Mouse (Mus musculus): Measurements from ENCODE around the gene Gm10961.
"Not testable (repeated sequence)": the region's sequence is repeated elsewhere in the genome, so short reads cannot be mapped to it uniquely, and the experiment has no call there.

The Gm10961 gene

DNA sequence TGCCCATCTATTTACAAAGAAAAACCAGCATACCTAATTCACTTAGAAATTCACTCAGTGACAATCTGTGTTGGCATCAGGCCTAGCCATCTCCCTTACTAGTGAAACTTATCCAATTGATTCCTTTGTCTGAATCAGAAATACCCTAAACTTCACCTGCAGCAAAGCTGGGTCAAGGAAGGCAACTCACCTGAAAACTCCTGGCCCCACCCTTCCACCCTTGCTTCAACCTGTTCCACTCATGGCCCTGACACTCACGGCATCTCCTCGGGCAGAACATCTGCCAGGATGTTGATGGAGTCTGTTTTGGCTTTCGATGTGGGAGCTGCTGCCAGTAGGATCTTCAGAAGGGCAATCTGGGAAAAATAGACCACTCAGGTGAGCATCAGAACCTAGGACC lies 13.3 kb upstream of the Gm10961 start:
- no peak for DNase-seq

DNA sequence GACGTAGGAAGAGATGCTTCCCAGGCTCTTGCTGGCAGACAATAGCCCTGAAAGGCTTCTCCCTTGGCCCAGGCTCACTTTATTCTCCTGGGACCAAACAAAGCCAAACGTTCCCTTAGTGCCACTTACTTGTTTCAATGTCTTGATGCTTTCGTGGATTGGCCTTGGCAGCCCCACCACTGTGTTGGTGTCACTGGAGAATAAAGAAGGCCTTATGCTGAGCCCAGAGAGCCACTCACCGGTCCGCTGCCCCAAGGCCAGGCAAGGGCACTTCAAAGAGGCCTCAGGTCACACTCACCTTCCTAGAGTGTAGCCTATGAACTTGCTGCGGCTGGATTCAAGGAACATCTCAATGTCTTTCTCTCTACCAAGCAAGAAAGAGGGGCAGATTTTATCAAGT lies 11.2 kb upstream of the Gm10961 start:
- DNase-seq: no peak

DNA sequence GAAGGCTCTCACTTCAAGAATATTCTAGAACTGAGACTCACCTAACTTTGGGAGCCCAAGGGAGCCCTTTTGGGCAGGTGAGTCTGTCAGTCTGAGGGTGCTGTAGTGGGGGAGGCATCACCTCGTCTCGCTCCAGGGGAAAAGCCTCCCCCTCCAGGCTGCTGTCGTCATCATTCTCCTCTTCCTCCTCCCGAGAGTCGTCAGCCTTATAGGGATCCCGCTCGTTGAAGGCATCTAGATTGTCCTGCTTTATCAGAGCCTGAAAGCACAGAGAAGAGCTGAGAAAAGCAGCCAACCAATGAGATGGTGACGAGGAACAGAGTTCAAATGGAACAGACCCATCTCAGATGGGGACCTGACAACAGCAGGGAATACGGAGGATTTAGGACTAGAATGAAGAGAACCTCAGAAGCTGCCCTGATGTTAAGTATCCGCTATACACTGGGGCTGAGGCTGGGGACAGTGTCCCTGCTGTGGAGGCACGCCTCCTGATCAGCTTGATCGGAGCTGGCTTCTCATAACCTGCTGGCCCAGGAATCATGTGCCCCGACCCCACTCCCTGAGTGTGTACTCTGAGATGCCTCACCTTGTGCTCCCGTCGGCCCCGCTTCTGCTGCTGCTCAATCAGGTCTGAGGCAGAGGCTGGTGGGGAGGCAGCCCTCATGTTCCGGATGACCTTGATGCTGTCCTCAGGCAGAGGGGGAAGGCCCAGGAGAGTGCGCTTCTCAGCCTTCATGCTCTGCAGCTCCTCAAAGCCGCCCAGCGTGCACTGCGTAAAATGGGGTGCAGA lies 9.6 kb upstream of the Gm10961 start:
- no peak for DNase-seq

DNA sequence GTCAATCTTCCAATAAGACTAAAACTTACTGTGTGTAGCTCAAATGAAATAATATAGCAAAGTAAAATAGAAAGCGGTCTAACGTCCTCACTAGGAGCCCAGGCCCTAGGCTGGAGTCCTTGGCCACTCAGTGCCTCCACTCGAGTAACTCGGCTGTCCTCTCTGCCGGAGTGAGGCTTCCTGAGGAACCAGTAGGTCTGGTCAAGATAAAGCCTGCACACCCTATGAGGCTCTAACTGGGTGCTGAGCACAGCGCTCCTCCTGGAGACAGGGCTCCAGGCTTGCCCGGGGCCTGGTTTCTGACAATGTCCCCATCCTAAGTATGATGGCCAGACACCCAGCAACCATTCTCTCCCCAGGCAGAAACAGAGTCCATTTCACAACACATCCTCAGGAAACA lies 8.6 kb upstream of the Gm10961 start:
- no peak for DNase-seq

DNA sequence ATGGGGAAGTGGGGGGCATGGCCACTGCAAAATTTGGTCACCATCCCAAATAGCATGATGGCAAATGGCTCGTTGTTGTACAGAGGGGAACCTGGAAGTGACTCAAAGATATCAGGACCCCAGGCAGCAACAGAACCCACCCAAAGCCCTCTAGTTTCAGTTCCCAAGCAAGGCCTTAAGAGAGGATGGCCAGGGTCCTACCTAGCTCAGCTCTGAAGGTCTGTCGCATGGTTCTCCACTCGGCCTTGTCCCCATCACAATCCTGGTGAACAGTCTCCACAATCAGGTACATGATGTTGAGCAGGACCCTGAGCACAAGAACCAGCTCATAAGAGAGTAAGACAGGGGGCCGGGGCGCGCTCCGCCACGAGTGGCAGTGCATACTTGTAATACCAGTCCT lies 6.7 kb upstream of the Gm10961 start:
- DNase-seq: no peak

DNA sequence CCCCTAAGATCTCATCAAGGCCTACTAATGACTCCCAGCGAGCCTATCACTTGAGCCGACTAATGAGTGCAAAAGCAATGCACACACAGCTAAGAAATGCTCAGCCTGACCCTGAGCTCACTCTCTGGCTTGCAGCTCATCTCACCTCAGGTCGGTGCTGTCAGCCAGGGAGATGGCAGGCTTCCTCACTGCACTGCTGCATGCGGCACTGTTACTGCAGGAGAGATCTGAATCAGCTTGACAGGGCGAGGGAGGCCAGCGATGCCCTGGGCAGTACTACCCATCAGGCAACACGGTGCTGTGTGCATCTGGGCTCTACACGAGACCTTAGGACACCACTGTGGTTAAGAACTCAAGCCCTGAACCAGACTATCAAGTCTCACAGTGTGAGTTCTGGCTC lies 5.6 kb upstream of the Gm10961 start:
- DNase-seq: no peak

DNA sequence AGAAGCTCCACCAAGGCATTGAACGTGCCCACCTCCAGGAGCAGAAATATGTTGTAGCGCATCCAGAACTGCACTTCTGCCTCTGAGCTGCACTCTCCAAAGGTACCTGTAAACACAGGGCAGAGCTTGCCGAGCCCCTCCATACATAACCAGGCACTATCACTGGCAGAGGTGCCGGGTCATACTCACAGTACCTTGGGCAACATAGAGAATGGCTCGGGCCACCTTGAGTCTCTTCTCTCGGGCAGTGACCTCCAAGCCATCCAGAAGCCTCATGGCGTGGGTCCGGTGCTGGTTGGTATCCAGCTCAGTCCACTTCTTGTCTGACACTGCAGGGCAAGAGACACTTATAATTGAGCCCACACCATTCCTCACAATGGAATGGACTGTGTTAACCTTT lies 4.4 kb upstream of the Gm10961 start:
- no peak for DNase-seq

DNA sequence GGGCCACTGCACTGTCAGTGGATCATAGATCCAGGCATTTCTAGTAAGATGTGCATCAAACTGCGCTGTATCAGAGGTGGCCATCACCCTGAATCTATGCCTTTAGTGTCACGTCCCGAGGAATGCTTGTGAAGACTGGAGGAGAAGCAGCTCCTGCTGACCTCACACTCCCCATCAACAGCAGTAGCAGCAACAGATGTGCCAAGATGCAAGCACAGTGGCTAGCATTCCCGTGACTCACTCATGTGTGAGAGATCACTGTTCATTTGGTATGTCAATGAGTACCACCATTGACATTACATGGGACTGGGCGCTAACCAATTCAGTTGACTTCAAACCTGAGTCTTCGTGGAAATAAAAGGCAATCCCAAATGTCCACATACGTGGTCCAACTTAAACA lies 3.5 kb upstream of the Gm10961 start:
- DNase-seq: no peak

DNA sequence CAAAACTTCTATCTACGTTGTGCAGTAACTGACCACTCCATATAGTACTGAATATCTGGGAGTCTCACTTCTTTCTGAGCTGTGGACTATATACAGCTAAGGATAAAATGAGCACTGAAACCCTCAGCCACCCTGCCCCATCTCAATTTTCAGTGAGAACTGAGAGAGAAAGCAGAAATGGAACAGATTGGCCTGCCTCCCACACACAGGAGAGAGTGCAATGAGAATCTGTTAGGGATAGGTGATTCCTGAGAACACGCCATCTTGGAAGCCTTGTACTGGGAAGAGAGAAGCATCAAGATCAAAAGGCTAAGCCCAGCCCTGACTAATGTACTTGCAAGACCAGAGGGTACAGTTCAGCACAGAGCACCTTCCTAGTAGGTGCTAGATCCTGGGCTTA lies 2.6 kb upstream of the Gm10961 start:
- no peak for DNase-seq

DNA sequence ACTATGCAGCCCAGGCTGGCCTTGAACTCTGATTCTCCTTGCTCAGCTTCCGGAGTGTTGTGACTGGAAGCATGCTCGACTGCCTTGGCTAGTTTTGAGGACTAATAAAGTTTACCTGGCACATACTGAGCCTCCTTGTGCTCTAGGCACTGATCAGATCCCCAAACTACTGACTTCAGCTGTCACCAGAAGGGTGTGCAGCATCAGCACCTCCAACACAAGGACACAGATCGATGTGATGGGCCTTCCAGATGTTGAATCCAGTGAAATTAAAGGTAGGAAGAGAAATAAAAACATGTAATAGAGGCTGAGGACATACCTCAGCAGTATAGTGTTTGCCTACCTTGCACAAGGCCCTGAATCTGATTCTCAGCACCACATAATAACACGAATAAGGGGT lies 1.7 kb upstream of the Gm10961 start:
- no peak for DNase-seq

DNA sequence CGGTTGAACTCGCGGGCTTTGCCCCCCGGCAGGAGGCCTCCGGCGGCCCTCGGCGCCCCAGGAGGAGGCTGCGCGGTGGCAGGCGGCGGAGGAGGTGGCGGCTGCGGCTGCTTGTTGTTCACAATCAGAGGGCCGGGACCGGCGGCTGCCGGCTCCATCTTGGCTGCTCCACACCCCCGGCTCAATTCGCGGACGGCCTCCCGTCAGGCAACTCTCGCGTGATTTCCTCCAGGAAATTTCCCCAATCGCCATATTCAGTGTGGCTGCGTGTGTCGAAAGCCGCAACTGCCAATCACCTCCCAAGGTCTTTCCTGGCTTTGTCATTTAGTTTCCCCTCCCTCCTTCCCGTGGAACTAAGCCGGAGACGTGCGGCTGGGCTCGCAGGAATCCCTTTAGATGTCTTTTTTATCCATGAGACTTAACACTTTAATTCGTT lies 419 bp downstream of the Gm10961 start, which contains the start of gene Strip1:
Strip1 (minus strand) TSS at position 172 of the 436 bp plus-strand sequence.
- DNase-seq: peak; percentile 91

DNA sequence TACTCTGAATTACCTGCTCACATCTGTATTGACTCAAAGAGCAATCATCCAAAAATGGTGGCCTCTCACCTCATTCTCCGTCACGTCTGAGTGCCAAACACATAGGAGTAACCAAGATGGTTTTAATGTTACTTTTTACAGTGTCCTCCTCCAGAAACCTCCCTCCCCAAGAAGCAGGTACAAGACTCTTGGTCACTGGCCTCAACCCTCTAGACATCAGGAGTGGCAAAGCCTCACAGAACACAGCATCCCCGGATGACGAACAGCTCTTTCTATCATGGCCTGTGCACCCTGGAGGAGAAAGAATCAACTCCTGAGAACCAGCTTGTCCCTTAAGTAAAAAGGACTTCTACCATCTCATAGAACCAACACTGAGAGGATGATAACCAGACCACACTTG lies 1.7 kb downstream of the Gm10961 start:
- DNase-seq: no peak

DNA sequence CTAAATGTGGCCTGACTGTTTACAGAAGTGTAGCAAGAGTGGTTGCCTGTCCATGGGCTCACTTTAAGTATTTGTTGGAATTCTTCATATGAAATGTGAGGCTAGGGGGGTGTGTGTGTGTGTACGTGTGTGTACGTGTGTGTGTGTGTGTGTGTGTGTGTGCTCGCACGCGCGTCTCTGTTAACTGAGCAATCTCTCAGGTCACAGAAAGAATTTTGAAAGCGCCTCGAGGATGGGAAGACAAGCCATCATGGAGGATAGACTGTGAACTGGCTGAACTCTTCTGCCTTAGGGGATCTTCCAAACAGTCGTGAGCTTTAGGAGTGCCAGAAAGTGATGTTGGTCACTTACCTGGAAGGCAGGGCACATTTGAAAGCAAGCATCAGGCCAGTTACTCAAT lies 2.8 kb downstream of the Gm10961 start:
- DNase-seq: no peak

DNA sequence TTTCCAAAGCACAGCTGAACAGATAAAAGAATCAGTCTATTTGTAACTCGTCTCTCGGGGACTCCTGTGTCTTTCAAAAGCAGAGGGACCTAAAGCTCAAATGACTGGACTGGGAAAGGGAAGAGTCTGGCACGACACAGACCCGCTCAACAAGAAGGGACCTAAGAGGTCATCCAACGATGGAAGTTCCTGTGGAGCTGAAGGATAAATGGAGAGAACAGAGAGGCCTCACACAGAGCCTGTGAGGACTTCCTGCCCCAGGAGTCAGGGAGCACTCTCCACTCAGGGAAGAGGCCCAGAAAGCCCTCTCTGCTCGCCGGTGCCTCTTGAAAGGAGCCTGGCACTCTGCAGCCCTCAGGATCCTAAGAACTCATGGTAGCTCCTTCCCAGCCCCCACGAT lies 4.7 kb downstream of the Gm10961 start:
- DNase-seq: no peak

DNA sequence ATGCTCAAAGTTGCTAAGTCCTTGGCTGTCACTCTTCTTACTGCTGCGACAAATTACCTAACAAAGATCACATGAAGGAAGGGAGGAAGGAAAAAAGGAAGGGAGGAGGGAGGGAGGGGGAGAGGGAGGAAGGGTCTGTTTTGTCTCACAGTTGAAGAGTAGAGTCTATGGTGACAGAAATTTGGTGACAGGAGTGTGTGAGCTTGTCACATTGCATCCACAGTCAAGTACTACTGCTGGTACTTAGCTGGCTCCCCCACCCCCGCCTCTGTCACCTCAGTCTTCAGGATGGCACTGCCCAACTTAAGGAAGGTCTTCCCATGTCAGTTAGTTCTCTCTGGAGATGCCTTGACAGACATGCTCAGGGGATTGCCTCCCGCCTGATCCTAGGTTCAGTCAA lies 5.1 kb downstream of the Gm10961 start:
- DNase-seq: no peak

DNA sequence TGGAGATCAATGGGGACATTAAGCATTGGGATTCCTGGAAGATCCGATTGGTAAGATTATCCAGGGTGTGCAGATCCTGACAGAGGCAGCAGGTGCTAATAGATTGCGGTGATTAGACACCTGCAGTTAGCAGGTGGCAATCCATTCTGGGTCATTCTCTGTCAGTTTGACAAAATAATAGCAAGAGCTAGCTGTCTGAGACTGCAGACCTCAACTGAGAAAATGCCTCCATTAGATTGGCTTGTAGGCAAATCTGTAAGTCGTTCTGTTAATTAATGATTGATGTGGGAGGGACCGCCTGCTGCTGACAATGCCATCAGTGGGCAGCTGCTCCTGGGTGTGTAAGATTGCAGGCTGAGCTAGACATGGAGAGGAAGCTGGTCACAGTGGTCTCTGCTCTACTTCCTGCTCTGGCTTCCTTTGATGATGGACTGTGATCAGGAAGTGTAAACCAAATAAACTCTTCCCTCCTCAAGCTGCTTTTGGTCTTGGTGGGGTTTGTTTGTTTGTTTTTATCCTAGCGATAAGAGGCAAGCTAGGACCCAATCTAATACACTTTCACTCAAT lies 6.6 kb downstream of the Gm10961 start:
- no peak for DNase-seq

DNA sequence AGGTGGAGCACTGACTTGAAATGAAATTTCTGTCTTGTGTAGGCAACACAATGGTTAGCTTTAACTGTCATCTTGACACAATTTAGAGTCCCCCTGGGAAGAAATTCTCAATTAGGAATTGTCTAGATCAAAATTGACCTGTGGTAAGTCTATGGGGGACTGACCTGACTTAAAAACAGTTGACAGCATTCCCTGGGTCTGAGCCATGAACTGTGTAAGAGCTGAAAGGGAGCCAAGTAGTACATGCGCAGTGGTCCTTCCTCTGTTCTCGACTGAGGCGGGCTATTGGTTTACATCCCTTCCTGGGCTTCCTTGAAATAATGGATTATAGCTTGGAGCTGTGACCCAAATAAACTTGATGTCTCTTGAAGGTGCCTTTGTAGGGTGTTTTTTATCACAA lies 15.8 kb downstream of the Gm10961 start:
- DNase-seq: no peak

DNA sequence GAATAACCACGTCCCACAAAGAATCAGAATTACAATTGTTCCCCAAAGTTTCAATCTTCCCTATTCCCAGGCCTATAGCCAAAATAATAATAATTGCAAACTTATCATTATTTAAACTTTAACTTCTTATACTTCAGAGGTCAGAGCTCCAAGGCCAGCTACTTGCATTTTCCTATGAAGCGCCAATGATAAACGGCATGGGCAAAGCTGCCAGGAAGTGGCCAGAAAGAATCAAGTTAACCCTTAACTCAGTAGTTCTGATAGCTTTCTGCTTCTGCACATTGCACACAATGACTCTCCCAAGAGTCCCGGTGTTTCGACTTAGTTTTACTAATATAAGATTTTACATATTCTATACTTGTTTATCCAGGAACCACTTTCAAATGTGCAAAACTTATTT lies 19.2 kb downstream of the Gm10961 start:
- DNase-seq: not testable (repeated sequence)

DNA sequence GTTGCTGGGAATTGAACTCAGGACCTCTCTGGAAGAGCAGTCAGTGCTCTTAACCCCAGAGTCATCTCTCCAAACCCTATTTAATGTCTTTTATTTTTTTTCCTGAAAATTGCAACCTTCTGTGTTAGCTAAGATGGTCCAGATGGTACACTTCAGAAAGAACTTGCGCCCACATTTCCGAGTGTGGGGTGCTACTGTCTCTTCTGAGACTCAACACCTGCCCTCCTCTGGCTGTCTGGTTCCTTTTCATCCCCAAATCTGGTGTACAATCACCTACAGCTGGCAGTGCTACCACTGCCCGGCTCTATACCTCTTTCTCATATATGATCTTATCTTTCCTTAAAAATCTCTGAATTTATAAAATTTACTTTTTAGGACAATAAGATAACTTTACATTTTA lies 21.8 kb downstream of the Gm10961 start:
- no peak for DNase-seq

DNA sequence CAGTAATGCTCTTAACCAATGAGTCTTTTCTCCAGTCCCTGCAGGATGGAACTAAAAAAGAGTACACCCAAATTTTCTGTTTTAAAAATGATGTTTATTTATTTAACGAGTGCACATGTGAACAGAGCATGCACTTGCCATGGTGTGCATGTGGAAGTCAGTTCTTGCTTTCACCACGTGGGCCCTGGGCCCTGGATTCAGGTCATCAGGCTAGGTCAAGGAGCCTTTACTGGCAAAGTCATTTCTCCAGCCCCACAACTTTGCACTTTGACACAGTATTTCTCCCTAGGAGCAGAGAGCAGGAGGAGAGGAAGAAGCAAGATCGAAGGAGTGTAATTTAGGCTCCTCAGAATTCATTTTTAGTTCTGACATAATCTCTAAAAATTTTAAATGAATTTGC lies 23.7 kb downstream of the Gm10961 start:
- DNase-seq: no peak

DNA sequence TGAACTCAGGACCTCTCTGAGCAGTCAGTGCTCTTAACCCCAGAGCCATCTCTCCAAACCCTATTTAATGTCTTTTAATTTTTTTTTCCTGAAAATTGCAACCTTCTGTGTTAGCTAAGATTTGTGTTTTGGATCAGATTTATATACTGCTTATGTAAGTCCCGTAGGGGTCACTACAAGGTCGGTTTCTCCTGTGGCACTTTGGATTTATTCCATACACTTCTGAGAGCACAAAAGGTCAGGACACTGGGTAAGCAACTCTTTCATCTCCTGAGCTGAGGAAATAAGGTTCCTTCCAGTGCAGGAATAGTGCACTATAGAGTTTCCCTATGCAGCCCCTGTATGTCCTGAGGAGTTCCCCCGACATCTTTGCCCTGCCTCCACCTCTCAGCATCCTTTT lies 24.4 kb downstream of the Gm10961 start:
- DNase-seq: no peak

DNA sequence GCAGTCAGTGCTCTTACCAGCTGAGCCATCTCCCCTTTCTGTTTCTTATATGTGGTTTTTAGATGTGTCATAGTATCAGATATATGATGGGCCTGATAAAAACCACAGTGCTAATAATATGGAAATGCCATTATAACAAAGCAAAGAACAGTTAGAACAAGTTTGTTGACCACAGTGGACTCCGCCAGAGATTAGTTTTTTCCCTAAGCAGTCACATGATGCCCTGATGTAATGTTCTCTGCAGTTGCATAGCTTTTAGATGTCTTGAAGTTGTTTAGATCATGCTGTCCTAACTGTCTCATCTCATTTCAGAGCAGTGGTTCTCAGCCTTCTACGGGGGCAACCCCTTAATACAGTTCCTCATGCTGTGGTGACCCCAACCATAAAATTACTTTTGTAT lies 25.0 kb downstream of the Gm10961 start:
- no peak for DNase-seq

DNA sequence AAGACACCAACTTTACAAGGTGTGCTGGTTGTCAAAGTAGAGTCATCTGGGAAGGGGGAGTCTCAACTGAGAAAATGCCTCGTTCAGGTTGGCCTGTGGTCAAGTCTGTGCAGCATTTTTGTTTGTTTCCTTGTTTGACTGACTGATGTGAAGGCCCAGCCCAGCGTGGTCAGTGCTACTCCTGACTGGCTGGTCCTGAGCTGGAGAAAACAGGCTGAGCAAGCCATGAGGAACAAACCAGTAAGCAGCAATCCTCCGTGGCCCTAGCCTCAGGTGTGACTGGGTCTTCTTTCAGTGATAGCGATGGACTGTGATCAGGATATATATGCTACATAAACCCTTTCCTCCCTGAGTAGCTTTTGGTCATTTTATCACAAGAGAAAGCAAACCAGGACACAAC lies 25.8 kb downstream of the Gm10961 start:
- DNase-seq: no peak

DNA sequence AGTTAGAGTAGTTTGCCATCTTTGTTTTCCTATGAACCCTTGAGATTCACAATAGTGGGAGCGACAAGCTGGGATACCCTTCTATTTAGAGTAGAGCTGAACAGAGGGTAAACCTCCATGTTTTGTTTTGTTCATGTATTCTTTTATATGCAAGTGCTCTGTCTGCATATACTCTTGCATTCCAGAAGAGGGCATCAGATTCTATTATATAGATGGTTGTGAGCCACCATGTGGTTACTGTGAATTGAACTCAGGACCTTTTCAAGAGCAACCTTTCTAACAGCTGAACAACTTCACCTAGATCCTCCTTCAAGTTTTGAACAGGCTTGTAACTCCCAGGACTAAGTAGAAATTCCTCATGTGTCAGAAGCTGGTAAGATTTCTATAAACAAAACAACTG lies 27.9 kb downstream of the Gm10961 start:
- no peak for DNase-seq

DNA sequence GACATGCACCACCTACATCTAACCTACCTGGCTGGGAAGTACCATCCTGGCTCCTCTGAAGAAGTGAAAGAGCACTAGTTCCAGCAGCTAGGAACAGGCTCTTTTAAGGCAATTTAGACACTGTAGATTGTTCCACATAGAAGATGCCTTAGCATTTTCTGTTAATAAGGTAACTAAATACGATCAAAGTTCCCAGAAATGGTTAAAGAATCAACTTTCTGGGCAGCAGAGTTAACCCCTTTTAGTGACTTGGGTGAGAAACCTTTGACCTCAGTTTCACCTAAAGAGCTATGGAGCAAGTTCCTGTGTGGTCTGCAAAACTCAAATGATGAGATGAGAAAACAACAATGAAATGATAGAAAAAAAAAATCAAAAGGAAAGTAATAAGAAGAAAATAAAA lies 33.5 kb downstream of the Gm10961 start:
- DNase-seq: no peak
